Mouse (Mus musculus) duodenum, adult 2 months (tissue): Measurements from ENCODE around the gene Pex6. TPM values are rescaled to one million over a fixed set of nuclear protein-coding genes. Genes with fewer than 3 reads are reported as not detected.

ENCODE experiments used
- polyA plus RNA-seq: library from polyadenylated mRNA; depleted of rRNA; stranded (reverse); fragments of >200 nt; gene quantifications from 2 replicates; pipeline ENCODE4 v1.2.3, GENCODE M21; 2012; ENCODE audit warnings: low replicate concordance; rRNA removed

Pex6 gene
- 59.8 and 104 TPM in 2 replicates for polyA plus RNA-seq

GRCm38 (mm10) chr17:46710959-46711597 is at the start of gene Pex6:
TSS of gene Pex6 (plus strand) at chr17:46711463.

GRCm38 (mm10) chr17:46673850-46674529 is 37.3 kb upstream of the Pex6 start, which contains the start of gene Rrp36:
TSS of gene Rrp36 (minus strand) at chr17:46674352.

GRCm38 (mm10) chr17:46678416-46678815 is 32.8 kb upstream of the Pex6 start, which contains the start of gene Mea1:
TSS of gene Mea1 (plus strand) at chr17:46678793.

GRCm38 (mm10) chr17:46680760-46681373 is 30.4 kb upstream of the Pex6 start, which contains the start of gene Klhdc3:
TSS of gene Klhdc3 (minus strand) at chr17:46680914.

GRCm38 (mm10) chr17:46704887-46705835 is 6.1 kb upstream of the Pex6 start, which contains the start of gene Ppp2r5d:
TSS of gene Ppp2r5d (minus strand) at chr17:46705111.

GRCm38 (mm10) chr17:46728904-46729318 is 17.6 kb downstream of the Pex6 start, which contains the start of gene Gnmt:
TSS of gene Gnmt (minus strand) at chr17:46729168.

GRCm38 (mm10) chr17:46751794-46752556 is 40.7 kb downstream of the Pex6 start, which contains the start of gene Cnpy3:
TSS of gene Cnpy3 (minus strand) at chr17:46752214.

GRCm38 (mm10) chr17:46763544-46763943 is 52.3 kb downstream of the Pex6 start, which contains the start of gene Ptcra:
TSS of gene Ptcra (minus strand) at chr17:46763712.

GRCm38 (mm10) chr17:46772404-46773277 is 61.4 kb downstream of the Pex6 start, which contains the start of gene 2310039H08Rik:
TSS of gene 2310039H08Rik (plus strand) at chr17:46772635.

Other genes with a start within 250 kb of the Pex6 start
- 0.14 and 0.37 TPM in 2 replicates for gene Ttbk1, start 223.8 kb upstream of the Pex6 start, polyA plus RNA-seq
- gene Dnph1, start 214.8 kb upstream of the Pex6 start, polyA plus RNA-seq: 2.9 and 3.5 TPM in 2 replicates
- gene Cul9, start 165.1 kb upstream of the Pex6 start, polyA plus RNA-seq: 5.4 and 7.1 TPM in 2 replicates
- 147 and 180 TPM in 2 replicates for gene Srf, start 155.3 kb upstream of the Pex6 start, polyA plus RNA-seq
- 4.7 and 6.5 TPM in 2 replicates for gene Ptk7, start 82.0 kb upstream of the Pex6 start, polyA plus RNA-seq
- gene Klc4, start 65.4 kb upstream of the Pex6 start, polyA plus RNA-seq: 76.0 and 152 TPM in 2 replicates
- 101 and 186 TPM in 2 replicates for gene Mrpl2, start 65.2 kb upstream of the Pex6 start, polyA plus RNA-seq
- gene Cul7, start 61.1 kb upstream of the Pex6 start, polyA plus RNA-seq: 9.8 and 12.0 TPM in 2 replicates
- gene Rrp36, start 37.1 kb upstream of the Pex6 start, polyA plus RNA-seq: 28.4 and 38.6 TPM in 2 replicates
- 45.3 and 69.5 TPM in 2 replicates for gene Mea1, start 32.7 kb upstream of the Pex6 start, polyA plus RNA-seq
- gene Klhdc3, start 30.5 kb upstream of the Pex6 start, polyA plus RNA-seq: 85.2 and 117 TPM in 2 replicates
- gene Ppp2r5d, start 6.4 kb upstream of the Pex6 start, polyA plus RNA-seq: 50.9 and 143 TPM in 2 replicates
- gene Gnmt, start 17.7 kb downstream of the Pex6 start, polyA plus RNA-seq: 0.51 and 3.8 TPM in 2 replicates
- 26.8 and 30.1 TPM in 2 replicates for gene Cnpy3, start 40.8 kb downstream of the Pex6 start, polyA plus RNA-seq
- gene Ptcra, start 52.2 kb downstream of the Pex6 start, polyA plus RNA-seq: not detected in 2 replicates
- gene 2310039H08Rik, start 61.2 kb downstream of the Pex6 start, polyA plus RNA-seq: 151 and 166 TPM in 2 replicates
- gene Rpl7l1, start 71.2 kb downstream of the Pex6 start, polyA plus RNA-seq: 7.7 and 7.9 TPM in 2 replicates
- 4.0 and 5.0 TPM in 2 replicates for gene Bicral, start 147.0 kb downstream of the Pex6 start, polyA plus RNA-seq
- gene Tbcc, start 179.2 kb downstream of the Pex6 start, polyA plus RNA-seq: 10.4 and 21.4 TPM in 2 replicates
- gene Prph2, start 199.0 kb downstream of the Pex6 start, polyA plus RNA-seq: not detected in 2 replicates